Mouse (Mus musculus): ENCODE data around the gene Sephs1. TPM values are rescaled to one million over a fixed set of nuclear protein-coding genes. Genes with fewer than 3 reads are reported as not detected.

Gene Sephs1
- total and polyA plus RNA-seq, 3 experiments = 36.9 to 40.4 TPM; not detected in 1

DNA sequence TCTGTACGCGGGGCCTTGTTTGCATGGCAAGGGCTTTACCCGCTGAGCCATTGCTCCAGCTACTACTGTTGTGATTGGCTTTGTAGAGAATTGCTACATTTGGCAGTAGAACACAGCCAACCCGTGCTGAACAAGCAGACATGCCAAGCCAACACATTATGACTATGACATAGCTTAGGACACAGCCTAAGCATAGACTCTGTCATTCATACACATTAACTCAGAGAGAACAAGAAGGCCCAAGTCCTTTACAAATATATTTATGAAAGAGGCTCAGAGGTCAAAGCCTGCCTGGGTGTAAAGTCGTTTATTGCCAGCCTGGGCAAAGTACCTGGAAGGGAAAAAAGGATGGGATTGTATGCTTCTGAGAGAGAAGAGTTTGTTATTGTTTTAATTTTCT is 21.0 kb downstream of the Sephs1 start:
- H3K36me3 ChIP-seq (ENCODE audit: control insufficient read depth in 1 of 2, insufficient read depth in 2 of 2, low read length in 2 of 2) = peaks cover 4 to 21% of the 10 kb centered on the region in 2 experiments
- H3K4me3 ChIP-seq (ENCODE audit: control insufficient read depth in 1 of 2, insufficient read depth in 1 of 2, low read depth in 2 of 2, low read length in 2 of 2) = no peak overlapping the region
- no peak for DNase-seq (ENCODE audit: low read depth, low spot score)
- H3K79me2 ChIP-seq (ENCODE audit: control insufficient read depth, insufficient read depth, low read length, poor library complexity) = no peaks in the 10 kb centered on the region
- H3K9ac ChIP-seq (ENCODE audit: control insufficient read depth, low read depth, low read length, poor library complexity, severe bottlenecking) = no peak overlapping the region
- H3K27ac ChIP-seq (ENCODE audit: control insufficient read depth, low read depth, low read length) = no peak overlapping the region
- no peaks in the 10 kb centered on the region for H3K27me3 ChIP-seq (ENCODE audit: control insufficient read depth in 1 of 2, insufficient read depth in 2 of 2, low read length in 2 of 2)
- TF ChIP-seq ZC3H11A (IDR thresholded peaks at IDR 0.05; ENCODE audit: low read depth, low read length) (no peak), MAZ (IDR thresholded peaks at IDR 0.05; ENCODE audit: low read depth, low read length) (no peak), RAD21 (IDR thresholded peaks at IDR 0.05; ENCODE audit: low read depth, low read length) (no peak), KAT2A (conservative IDR thresholded peaks at IDR 0.05; ENCODE audit: low read depth, low read length) (no peak), TAL1 (IDR thresholded peaks at IDR 0.05; ENCODE audit: low read length) (no peak), TCF12 (IDR thresholded peaks at IDR 0.05; ENCODE audit: low read depth, low read length) (no peak)
- H3K4me1 ChIP-seq (ENCODE audit: control insufficient read depth in 1 of 2, insufficient read depth in 2 of 2, low read length in 2 of 2) = no peaks in the 10 kb centered on the region
- no peaks in the 10 kb centered on the region for H3K9me3 ChIP-seq (replicated peaks; ENCODE audit: insufficient read depth, low read length)

DNA sequence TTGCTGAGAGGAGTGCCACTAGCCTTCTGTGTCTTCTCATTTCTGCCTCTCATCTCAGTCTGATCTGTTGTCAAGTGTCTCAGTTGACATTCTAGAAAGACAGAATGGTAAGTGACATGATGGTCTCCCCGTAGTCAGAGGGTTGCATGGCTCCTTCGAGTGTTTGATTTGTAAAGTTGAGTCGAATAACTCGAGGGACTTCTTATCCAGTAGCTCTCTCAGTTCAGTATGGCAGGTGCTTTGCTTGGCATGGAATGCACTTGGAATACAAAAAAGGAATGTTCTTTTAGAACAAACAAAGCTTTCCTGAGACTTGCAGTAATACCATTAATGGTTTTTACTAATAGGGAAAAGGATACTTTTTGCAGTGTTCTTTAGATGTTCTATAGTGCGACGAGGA is 25.8 kb downstream of the Sephs1 start:
- no peaks in the 10 kb centered on the region for H3K9me3 ChIP-seq (replicated peaks; ENCODE audit: insufficient read depth, low read length)
- no peaks in the 10 kb centered on the region for H3K79me2 ChIP-seq (ENCODE audit: control insufficient read depth, insufficient read depth, low read length, poor library complexity)
- no peaks in the 10 kb centered on the region for H3K27me3 ChIP-seq (ENCODE audit: control insufficient read depth in 1 of 2, insufficient read depth in 2 of 2, low read length in 2 of 2)
- peaks cover 5 to 12% of the 10 kb centered on the region in 2 experiments; a peak in 3 of 4 replicates for H3K36me3 ChIP-seq (ENCODE audit: control insufficient read depth in 1 of 2, insufficient read depth in 2 of 2, low read length in 2 of 2)
- H3K9ac ChIP-seq (ENCODE audit: control insufficient read depth, low read depth, low read length, poor library complexity, severe bottlenecking) = no peak overlapping the region
- no peak for DNase-seq (ENCODE audit: low read depth, low spot score)
- no peak overlapping the region for H3K4me3 ChIP-seq (ENCODE audit: control insufficient read depth in 1 of 2, insufficient read depth in 1 of 2, low read depth in 2 of 2, low read length in 2 of 2)
- H3K27ac ChIP-seq (ENCODE audit: control insufficient read depth, low read depth, low read length) = no peak overlapping the region
- peaks cover 2 to 6% of the 10 kb centered on the region in 2 experiments; a peak in 1 of 4 replicates for H3K4me1 ChIP-seq (ENCODE audit: control insufficient read depth in 1 of 2, insufficient read depth in 2 of 2, low read length in 2 of 2)
- TF ChIP-seq CTCF (IDR thresholded peaks at IDR 0.05 in 2 of 3, conservative IDR thresholded peaks at IDR 0.05 in 1 of 3; ENCODE audit: control insufficient read depth in 1 of 3, insufficient read depth in 1 of 3, low read depth in 2 of 3, low read length in 3 of 3, poor library complexity in 1 of 3, severe bottlenecking in 1 of 3) = 0 out of 6 replicates have a peak, but pooled peaks of 1 of the 3 experiments have one; percentile 4
- TF ChIP-seq MYB (IDR thresholded peaks at IDR 0.05; ENCODE audit: low read depth, low read length) = no peak

DNA sequence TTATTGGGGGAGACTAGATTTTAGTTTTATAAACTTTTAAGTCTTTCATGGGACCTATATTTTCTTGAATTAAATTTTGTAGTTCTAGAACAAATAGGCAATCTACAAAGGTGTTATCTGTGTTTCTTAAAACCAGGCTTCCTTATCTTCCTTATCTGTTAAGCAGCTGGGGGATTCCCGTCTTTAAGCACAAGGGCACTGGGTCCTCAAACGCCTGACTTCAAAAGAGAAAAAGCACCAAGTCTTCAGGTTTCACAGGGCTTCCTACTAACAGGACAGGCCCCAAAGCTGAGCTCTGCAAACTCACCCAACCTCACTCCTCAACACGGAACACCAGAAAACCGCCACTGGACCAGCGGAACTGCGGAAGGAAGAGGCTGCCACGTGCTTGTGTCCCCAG is 26.6 kb downstream of the Sephs1 start:
- Histone ChIP-seq H3K36me3 (ENCODE audit: control insufficient read depth in 1 of 2, insufficient read depth in 2 of 2, low read length in 2 of 2) (peaks cover 5 to 12% of the 10 kb centered on the region in 2 experiments; a peak in 3 of 4 replicates), H3K27ac (ENCODE audit: control insufficient read depth, low read depth, low read length) (peak overlapping the region; percentile 30; the same call in 1 of the 2 replicates), H3K4me1 (ENCODE audit: control insufficient read depth in 1 of 2, insufficient read depth in 2 of 2, low read length in 2 of 2) (peaks cover 2 to 6% of the 10 kb centered on the region in 2 experiments; a peak in 1 of 4 replicates), H3K27me3 (ENCODE audit: control insufficient read depth in 1 of 2, insufficient read depth in 2 of 2, low read length in 2 of 2) (no peaks in the 10 kb centered on the region), H3K9me3 (replicated peaks; ENCODE audit: insufficient read depth, low read length) (no peaks in the 10 kb centered on the region), H3K4me3 (ENCODE audit: control insufficient read depth in 1 of 2, insufficient read depth in 1 of 2, low read depth in 2 of 2, low read length in 2 of 2) (no peak overlapping the region), H3K9ac (ENCODE audit: control insufficient read depth, low read depth, low read length, poor library complexity, severe bottlenecking) (no peak overlapping the region), H3K79me2 (ENCODE audit: control insufficient read depth, insufficient read depth, low read length, poor library complexity) (no peaks in the 10 kb centered on the region)
- TF ChIP-seq CHD1 (IDR thresholded peaks at IDR 0.05; ENCODE audit: low read depth, low read length) (no peak), ELF1 (IDR thresholded peaks at IDR 0.05; ENCODE audit: low read depth, low read length) (no peak), GATA1 (IDR thresholded peaks at IDR 0.05; ENCODE audit: low read depth, low read length) (peak; percentile 89), GABPA (IDR thresholded peaks at IDR 0.05; ENCODE audit: low read depth, low read length) (no peak), NELFE (IDR thresholded peaks at IDR 0.05; ENCODE audit: low read depth, low read length) (no peak), EP300 (IDR thresholded peaks at IDR 0.05; ENCODE audit: low read depth in 1 of 2, low read length in 2 of 2) (peak; percentile 13 to 42; a peak in 2 of 4 replicates), TBP (IDR thresholded peaks at IDR 0.05; ENCODE audit: low read depth, low read length) (no peak), MAX (IDR thresholded peaks at IDR 0.05; ENCODE audit: low read length) (no peak), POLR2AphosphoS2 (IDR thresholded peaks at IDR 0.05; ENCODE audit: low read length) (no peak), NRF1 (IDR thresholded peaks at IDR 0.05; ENCODE audit: insufficient read depth, low read depth, low read length, poor library complexity, severe bottlenecking) (no peak), SMC3 (IDR thresholded peaks at IDR 0.05; ENCODE audit: low read depth, low read length) (no peak), POLR2AphosphoS5 (IDR thresholded peaks at IDR 0.05; ENCODE audit: borderline replicate concordance, low read depth, low read length) (no peak), ZMIZ1 (IDR thresholded peaks at IDR 0.05; ENCODE audit: low read depth, low read length) (no peak), CHD2 (IDR thresholded peaks at IDR 0.05; ENCODE audit: low read length) (no peak), TCF12 (IDR thresholded peaks at IDR 0.05; ENCODE audit: low read depth, low read length) (peak; percentile 81), CTCF (IDR thresholded peaks at IDR 0.05 in 2 of 3, conservative IDR thresholded peaks at IDR 0.05 in 1 of 3; ENCODE audit: control insufficient read depth in 1 of 3, insufficient read depth in 1 of 3, low read depth in 2 of 3, low read length in 3 of 3, poor library complexity in 1 of 3, severe bottlenecking in 1 of 3) (no peak), TAL1 (IDR thresholded peaks at IDR 0.05; ENCODE audit: low read length) (no peak), USF1 (IDR thresholded peaks at IDR 0.05; ENCODE audit: low read depth, low read length) (no peak), ETS1 (IDR thresholded peaks at IDR 0.05; ENCODE audit: low read depth, low read length) (no peak; the same call in 1 of the 2 replicates), ZC3H11A (IDR thresholded peaks at IDR 0.05; ENCODE audit: low read depth, low read length) (no peak), RAD21 (IDR thresholded peaks at IDR 0.05; ENCODE audit: low read depth, low read length) (no peak)
- DNase-seq (ENCODE audit: low read depth, low spot score) = peak; percentile 30
